In the genomic region with DNA sequence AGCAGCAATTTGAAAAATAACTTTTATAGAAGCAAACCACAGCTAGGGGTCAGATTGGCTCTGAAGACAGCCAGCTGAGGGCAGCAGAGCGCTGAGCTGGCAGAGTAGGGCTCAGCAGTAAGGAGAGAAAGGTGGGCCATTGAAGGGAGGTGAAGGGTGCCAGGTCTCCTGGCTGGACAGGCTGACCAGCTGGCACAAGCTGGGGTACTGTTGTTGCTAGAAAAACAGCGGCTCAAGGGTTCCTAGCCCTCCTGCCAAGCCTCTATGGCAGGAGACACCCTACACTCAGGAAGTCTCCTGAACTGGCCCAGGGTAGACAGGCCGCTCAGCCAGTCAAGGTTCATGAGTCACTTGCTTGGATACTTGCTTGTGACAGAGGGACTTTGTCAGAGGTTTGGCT, we compare ENCODE assay signal across 8 mouse cellular contexts. TPM values are rescaled to one million over a fixed set of nuclear protein-coding genes. Genes with fewer than 3 reads are reported as not detected.
DNase-seq lines count a peak whose midpoint lies in the region; ATAC-seq and TF ChIP-seq lines count a peak whose summit lies in the region.

No protein-coding gene starts in this region.

- H3K4me1 ChIP-seq in limb, embryonic 11.5 days (ENCODE audit: control insufficient read depth, insufficient read depth, low read length) = no peaks in the 10 kb centered on the region
- peaks cover 1% of the 10 kb centered on the region; the same call in 1 of the 2 replicates for H3K4me1 ChIP-seq in limb, embryonic 10.5 days
- no peaks in the 10 kb centered on the region for H3K4me1 ChIP-seq in MEL (ENCODE audit: control insufficient read depth in 1 of 2, insufficient read depth in 2 of 2, low read length in 2 of 2)

- ATAC-seq in limb, embryonic 11.5 days (ENCODE audit: insufficient number of reproducible peaks, low FRiP score, low TSS enrichment, low read depth) = no peak

- no peak overlapping the region for H3K27ac ChIP-seq in limb, embryonic 11.5 days (replicated peaks; ENCODE audit: low read depth, low read length)
- no peak overlapping the region for H3K27ac ChIP-seq in limb, embryonic 10.5 days
- H3K27ac ChIP-seq in MEL (ENCODE audit: control insufficient read depth, low read depth, low read length) = no peak overlapping the region

- H3K9me3 ChIP-seq in limb, embryonic 11.5 days (ENCODE audit: control insufficient read depth, low read length) = no peaks in the 10 kb centered on the region
- H3K9me3 ChIP-seq in limb, embryonic 10.5 days (replicated peaks) = no peaks in the 10 kb centered on the region
- H3K9me3 ChIP-seq in MEL (replicated peaks; ENCODE audit: insufficient read depth, low read length) = no peaks in the 10 kb centered on the region

- H3K27me3 ChIP-seq in limb, embryonic 11.5 days (ENCODE audit: control insufficient read depth, insufficient read depth, low read length) = no peaks in the 10 kb centered on the region
- H3K27me3 ChIP-seq in limb, embryonic 10.5 days (ENCODE audit: low read depth, poor library complexity, severe bottlenecking) = no peaks in the 10 kb centered on the region
- no peaks in the 10 kb centered on the region; a peak in 1 of 4 replicates for H3K27me3 ChIP-seq in MEL (ENCODE audit: control insufficient read depth in 1 of 2, insufficient read depth in 2 of 2, low read length in 2 of 2)

- no peak for TF ChIP-seq POLR2A in MEL (IDR thresholded peaks at IDR 0.05; ENCODE audit: control insufficient read depth in 1 of 2, insufficient read depth in 1 of 2, low read depth in 1 of 2, low read length in 2 of 2, poor library complexity in 1 of 2)

- H3K4me2 ChIP-seq in limb, embryonic 11.5 days (ENCODE audit: low read depth, severe bottlenecking) = no peak overlapping the region

- no peak overlapping the region for H3K4me3 ChIP-seq in limb, embryonic 11.5 days (ENCODE audit: low read depth, low read length)
- H3K4me3 ChIP-seq in limb, embryonic 10.5 days = no peak overlapping the region
- no peak overlapping the region for H3K4me3 ChIP-seq in MEL (ENCODE audit: control insufficient read depth in 1 of 2, insufficient read depth in 1 of 2, low read depth in 2 of 2, low read length in 2 of 2)

- H3K79me2 ChIP-seq in MEL (ENCODE audit: control insufficient read depth, insufficient read depth, low read length, poor library complexity) = no peaks in the 10 kb centered on the region

- peak; percentile 52 for TF ChIP-seq RAD21 in MEL (IDR thresholded peaks at IDR 0.05; ENCODE audit: low read depth, low read length)

- TF ChIP-seq CTCF in MEL (IDR thresholded peaks at IDR 0.05 in 2 of 3, conservative IDR thresholded peaks at IDR 0.05 in 1 of 3; ENCODE audit: control insufficient read depth in 1 of 3, insufficient read depth in 1 of 3, low read depth in 2 of 3, low read length in 3 of 3, poor library complexity in 1 of 3, severe bottlenecking in 1 of 3) = peak in 2 of 3 experiments; percentile 57 to 67; a peak in 4 of 6 replicates

- TF ChIP-seq EP300 in MEL (IDR thresholded peaks at IDR 0.05; ENCODE audit: low read depth in 1 of 2, low read length in 2 of 2) = no peak

- intact Hi-C loops in gastrocnemius, postnatal 36 days (cut with DNase I) = loop anchor here (1.0 to 5.0 kb wide), 2 partner anchors 127 to 162 kb away; no protein-coding TSS in a partner anchor

- DNase-seq in limb, embryonic 11.5 days (ENCODE audit: low spot score) = peak; percentile 46
- no peak for DNase-seq in limb, embryonic 10.5 days (ENCODE audit: low spot score)
- DNase-seq in MEL (ENCODE audit: low read depth, low spot score) = no peak
- DNase-seq in cerebellum, adult 18-20 months = peak; percentile 67 to 69
- DNase-seq in gastrocnemius, postnatal 36 days = peak; percentile 49 to 60
- DNase-seq in layer of hippocampus, postnatal 36 days = peak; percentile 49 to 62
- DNase-seq in retina, embryonic 14.5 days (ENCODE audit: low spot score) = peak; percentile 62
- no peak for DNase-seq in spleen, postnatal 14 days (ENCODE audit: low spot score in 2 of 2)

- 58% methylated on average over 3 of the region's 3 CpGs for WGBS in limb, embryonic 11.5 days
- 69% methylated on average over 3 of the region's 3 CpGs for WGBS in limb, embryonic 10.5 days

- no peak overlapping the region for H3K9ac ChIP-seq in limb, embryonic 11.5 days (ENCODE audit: low read length)
- no peak overlapping the region for H3K9ac ChIP-seq in MEL (ENCODE audit: control insufficient read depth, low read depth, low read length, poor library complexity, severe bottlenecking)

- no peaks in the 10 kb centered on the region for H3K36me3 ChIP-seq in limb, embryonic 11.5 days (ENCODE audit: control insufficient read depth, insufficient read depth, low read length)
- H3K36me3 ChIP-seq in limb, embryonic 10.5 days = no peaks in the 10 kb centered on the region
- no peaks in the 10 kb centered on the region for H3K36me3 ChIP-seq in MEL (ENCODE audit: control insufficient read depth in 1 of 2, insufficient read depth in 2 of 2, low read length in 2 of 2)

TF ChIP-seq in MEL, 35 proteins besides CTCF, POLR2A, EP300 and RAD21:
- TF ChIP-seq MYC (IDR thresholded peaks at IDR 0.05; ENCODE audit: low read depth, low read length) = no peak
- peak; percentile 51 for TF ChIP-seq SMC3 (IDR thresholded peaks at IDR 0.05; ENCODE audit: low read depth, low read length)

RNA-seq across cellular contexts. Expression of a gene that starts 11.4 kb away (rescaled TPM):
- polyA plus RNA-seq in limb, embryonic 11.5 days (2014; fragmentation: Nextera tagmentation; extraction: Ambion mirVana) = 1.7 TPM in 2 replicates
- polyA plus RNA-seq in limb, embryonic 10.5 days (2016; fragmentation: Nextera tagmentation; extraction: Ambion mirVana) = 3.6 TPM in 2 replicates
- total RNA-seq in MEL (2012; rRNA removed) = not detected in 2 replicates
- polyA plus RNA-seq in MEL (2012; ENCODE audit: insufficient read depth in 1 of 2, insufficient read length in 2 of 2, low read depth in 1 of 2, low replicate concordance in 2 of 2, missing spikeins in 1 of 2) = not detected
- total RNA-seq in gastrocnemius, postnatal 36 days (2021) = under 1 TPM; 0.47 to 0.56 TPM
- total RNA-seq in layer of hippocampus, postnatal 36 days (2021) = not detected

Comparison
In these comparisons a context has a peak if more than half of its experiments do, and no peak if none do; other contexts are left out.
1. DNase-seq: peak in limb, embryonic 11.5 days (single experiment), cerebellum, adult 18-20 months (2 of 2), gastrocnemius, postnatal 36 days (2 of 2), layer of hippocampus, postnatal 36 days (2 of 2) and retina, embryonic 14.5 days (single experiment); none in limb, embryonic 10.5 days (single experiment), MEL (single experiment) and spleen, postnatal 14 days (0 of 2).